Mouse (Mus musculus) WW6 (cell line): ENCODE data around the gene Tgfbr2.
"Not testable (repeated sequence)": the region's sequence is repeated elsewhere in the genome, so short reads cannot be mapped to it uniquely, and the experiment has no call there.

Experiments used
- DNase-seq: peaks from one replicate; pipeline ENCODE4 v3.0.0-alpha.2; 2013; ENCODE audit warnings: low read depth, low spot score

Gene Tgfbr2

DNA sequence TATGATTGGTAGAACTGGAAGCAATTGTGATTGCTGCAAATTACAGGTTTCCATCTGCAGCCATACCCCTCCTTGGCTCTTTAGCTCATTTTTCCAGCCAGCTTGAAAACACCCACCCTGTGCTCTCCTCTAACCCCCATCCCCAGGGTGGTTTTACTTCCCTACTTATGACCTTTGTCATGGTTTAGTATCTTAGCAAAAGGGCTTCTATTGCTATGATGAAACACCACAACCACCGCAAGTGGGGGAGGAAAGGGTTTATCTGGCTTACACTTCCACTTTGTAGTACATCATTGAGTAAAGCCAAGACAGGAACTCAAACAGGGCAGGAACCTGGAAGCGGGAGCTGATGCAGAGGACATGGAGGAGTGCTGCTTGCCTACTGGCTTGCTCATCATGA is 97.7 kb downstream of the Tgfbr2 start:
- DNase-seq, result no peak

DNA sequence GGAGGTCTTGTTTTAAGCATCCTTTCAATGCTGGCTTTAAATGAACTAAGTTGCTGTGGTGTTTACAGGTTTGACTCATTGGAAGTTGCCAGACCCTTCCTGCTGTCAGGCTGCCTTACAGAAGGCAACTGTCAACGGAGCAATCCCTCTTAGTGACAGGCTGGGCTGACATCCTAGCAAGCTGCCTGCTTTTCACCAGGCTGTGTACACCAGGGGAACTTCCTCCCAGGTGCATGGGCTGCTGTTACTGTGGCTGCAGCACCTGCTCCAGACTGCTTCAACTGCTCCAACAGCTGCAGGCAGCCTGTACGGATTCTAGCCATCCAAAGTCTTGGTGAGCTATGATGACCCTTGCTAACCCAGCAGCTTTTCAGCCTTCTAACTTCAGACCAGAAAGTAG is 98.2 kb downstream of the Tgfbr2 start:
- no peak for DNase-seq

DNA sequence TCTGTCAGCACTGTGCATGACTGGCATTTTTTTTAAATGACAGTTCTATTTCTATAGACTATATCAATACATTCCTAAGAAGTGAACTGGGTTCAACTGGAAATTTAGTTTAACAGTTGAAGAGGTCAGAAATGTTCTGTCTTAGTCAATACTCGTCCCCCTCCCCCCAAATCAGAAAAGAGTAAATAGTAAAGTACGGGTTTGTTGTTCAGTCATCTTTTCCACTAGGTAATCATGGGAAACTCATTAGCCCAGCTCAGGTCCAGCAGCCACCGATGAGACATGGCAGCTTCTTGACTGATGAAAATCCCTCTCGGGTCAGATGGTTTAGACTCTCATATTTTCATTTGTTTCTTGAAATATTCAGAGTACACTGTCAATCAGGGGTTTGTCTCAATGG is 99.0 kb downstream of the Tgfbr2 start:
- no peak for DNase-seq

GRCm38 (mm10) chr9:116071561-116071960 is 103.6 kb downstream of the Tgfbr2 start:
- DNase-seq, result not testable (repeated sequence)

DNA sequence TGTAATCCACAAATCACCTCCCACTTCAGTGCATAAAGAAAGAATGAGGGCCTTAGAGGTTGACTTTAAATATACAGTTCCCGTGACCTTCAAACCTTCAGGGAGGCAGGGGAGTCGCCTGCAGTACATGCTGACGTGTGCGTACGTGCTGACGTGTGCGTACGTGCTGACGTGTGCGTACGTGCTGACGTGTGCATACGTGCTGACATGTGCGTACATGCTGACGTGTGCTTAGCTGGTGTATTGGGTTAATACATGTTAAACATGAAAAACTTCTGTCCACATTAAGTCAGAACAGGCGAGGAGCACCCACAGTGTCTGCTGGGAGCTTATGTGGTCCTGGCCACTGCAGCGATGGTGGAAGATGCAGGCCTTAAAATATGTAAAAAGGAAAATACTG is 110.4 kb downstream of the Tgfbr2 start:
- no peak for DNase-seq

DNA sequence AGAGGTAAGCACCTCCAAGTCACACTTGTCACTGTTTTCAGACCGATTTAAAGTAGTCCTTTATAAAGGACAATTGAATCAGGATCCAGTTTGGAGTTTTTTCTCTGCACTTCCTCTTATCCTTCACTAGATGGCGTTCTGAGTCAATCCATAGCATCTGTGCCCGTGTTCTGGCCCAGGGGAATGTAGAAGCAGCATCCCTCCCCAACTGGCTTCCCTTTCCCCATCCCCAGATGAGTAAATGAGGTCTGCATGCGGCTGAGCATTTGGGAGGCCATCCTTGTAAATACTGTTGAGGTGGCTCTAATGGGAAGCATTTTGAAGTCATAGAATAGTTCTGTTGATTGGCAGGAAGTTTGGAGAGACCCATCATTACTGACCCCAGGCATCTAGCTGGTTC is 114.5 kb downstream of the Tgfbr2 start:
- DNase-seq, result no peak

GRCm38 (mm10) chr9:116059156-116059555 is 116.0 kb downstream of the Tgfbr2 start:
- no peak for DNase-seq

- no peak for DNase-seq
Measured at GRCm38 (mm10) chr9:116058475-116058874, 116.7 kb downstream of the Tgfbr2 start.

GRCm38 (mm10) chr9:116053976-116054375 is 121.2 kb downstream of the Tgfbr2 start:
- DNase-seq, result no peak

DNA sequence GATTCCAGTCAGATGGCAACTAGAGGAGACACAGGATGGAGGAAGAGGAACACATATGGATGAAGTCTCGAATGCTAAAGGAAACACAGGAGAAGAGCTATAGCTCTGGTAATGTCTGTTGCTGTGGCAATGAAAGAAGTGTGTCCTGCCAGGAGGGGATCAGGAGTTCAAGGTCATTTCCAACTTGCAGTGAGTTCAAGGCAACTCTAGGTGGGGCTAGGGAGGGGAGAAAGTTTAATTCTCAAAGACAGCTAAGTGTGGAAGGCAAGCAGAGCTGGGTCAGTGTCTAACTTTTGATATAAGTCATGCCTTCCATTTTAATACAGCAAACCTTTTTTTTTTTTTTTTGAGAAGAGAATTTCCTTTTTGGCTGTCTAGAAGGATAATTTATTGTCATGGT is 125.2 kb downstream of the Tgfbr2 start:
- no peak for DNase-seq

- DNase-seq, result no peak
Measured at GRCm38 (mm10) chr9:116041787-116042186, 133.4 kb downstream of the Tgfbr2 start.

DNA sequence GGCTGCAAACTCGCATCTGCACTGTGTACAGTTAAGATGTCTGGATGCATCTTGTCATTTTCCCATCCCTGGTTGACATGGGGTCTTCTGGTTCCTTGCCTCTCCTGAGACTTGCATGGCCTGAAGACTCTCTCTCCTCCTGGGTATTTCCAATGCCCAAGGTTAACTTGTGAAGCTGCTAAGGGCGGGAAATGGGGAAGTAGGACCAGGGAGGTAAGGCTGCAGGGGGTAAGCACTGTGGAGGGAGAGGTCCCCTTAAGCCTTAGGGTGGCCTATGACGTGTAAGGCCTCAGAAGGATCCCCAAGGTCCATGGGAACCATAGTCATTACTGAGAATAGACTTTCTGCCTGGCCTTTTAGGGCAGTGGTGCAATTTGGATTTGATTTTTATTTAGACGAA is 133.8 kb downstream of the Tgfbr2 start:
- DNase-seq, result no peak

- DNase-seq, result not testable (repeated sequence)
Measured at GRCm38 (mm10) chr9:116040852-116041251, 134.3 kb downstream of the Tgfbr2 start.

GRCm38 (mm10) chr9:116039981-116040380 is 135.2 kb downstream of the Tgfbr2 start:
- no peak for DNase-seq

GRCm38 (mm10) chr9:116038275-116038674 is 136.9 kb downstream of the Tgfbr2 start:
- no peak for DNase-seq
